Mouse (Mus musculus): ENCODE data around the gene Pxn. TPM values are rescaled to one million over a fixed set of nuclear protein-coding genes. Genes with fewer than 3 reads are reported as not detected.

Pxn gene
- total RNA-seq, 1 experiment from 2014 or later = 72.4 TPM

- no peak for ATAC-seq (replicated peaks; ENCODE audit: low read depth, poor library complexity, severe bottlenecking)
Measured at GRCm38 (mm10) chr5:115546536-115546935, 40.1 kb downstream of the Pxn start.

GRCm38 (mm10) chr5:115547014-115547413, 40.5 kb downstream of the Pxn start:
- no peak for ATAC-seq (replicated peaks; ENCODE audit: low read depth, poor library complexity, severe bottlenecking)

- ATAC-seq (replicated peaks; ENCODE audit: low read depth, poor library complexity, severe bottlenecking) = no peak
Measured at GRCm38 (mm10) chr5:115547421-115547820, 40.9 kb downstream of the Pxn start.

- no peak for ATAC-seq (replicated peaks; ENCODE audit: low read depth, poor library complexity, severe bottlenecking)
Measured at GRCm38 (mm10) chr5:115548501-115549285, 42.2 kb downstream of the Pxn start.

GRCm38 (mm10) chr5:115550482-115551005, 44.1 kb downstream of the Pxn start:
- ATAC-seq (replicated peaks; ENCODE audit: low read depth, poor library complexity, severe bottlenecking) = no peak

GRCm38 (mm10) chr5:115551386-115551785, 44.9 kb downstream of the Pxn start:
- no peak for ATAC-seq (replicated peaks; ENCODE audit: low read depth, poor library complexity, severe bottlenecking)

- ATAC-seq (replicated peaks; ENCODE audit: low read depth, poor library complexity, severe bottlenecking) = no peak
Measured at GRCm38 (mm10) chr5:115551799-115552198, 45.3 kb downstream of the Pxn start.

- no peak for ATAC-seq (replicated peaks; ENCODE audit: low read depth, poor library complexity, severe bottlenecking)
Measured at GRCm38 (mm10) chr5:115553801-115554420, 47.4 kb downstream of the Pxn start.

- ATAC-seq (replicated peaks; ENCODE audit: low read depth, poor library complexity, severe bottlenecking) = no peak
Measured at GRCm38 (mm10) chr5:115554536-115555291, 48.2 kb downstream of the Pxn start.

GRCm38 (mm10) chr5:115556217-115556616, 49.7 kb downstream of the Pxn start:
- peak; percentile 37 for ATAC-seq (replicated peaks; ENCODE audit: low read depth, poor library complexity, severe bottlenecking)

GRCm38 (mm10) chr5:115558182-115558794, 51.8 kb downstream of the Pxn start:
- ATAC-seq (replicated peaks; ENCODE audit: low read depth, poor library complexity, severe bottlenecking) = no peak

GRCm38 (mm10) chr5:115559237-115560101, 53.0 kb downstream of the Pxn start, which contains the start of gene Rplp0:
Gene Rplp0, plus strand, starts transcription at chr5:115559467.
- ATAC-seq (replicated peaks; ENCODE audit: low read depth, poor library complexity, severe bottlenecking) = peak; percentile 98

GRCm38 (mm10) chr5:115560336-115560905, 53.9 kb downstream of the Pxn start:
- no peak for ATAC-seq (replicated peaks; ENCODE audit: low read depth, poor library complexity, severe bottlenecking)

- ATAC-seq (replicated peaks; ENCODE audit: low read depth, poor library complexity, severe bottlenecking) = no peak
Measured at GRCm38 (mm10) chr5:115563771-115564585, 57.5 kb downstream of the Pxn start.

GRCm38 (mm10) chr5:115564737-115565393, 58.4 kb downstream of the Pxn start, which contains the start of gene Gcn1l1:
Gene Gcn1l1, plus strand, starts transcription at chr5:115565254.
- ATAC-seq (replicated peaks; ENCODE audit: low read depth, poor library complexity, severe bottlenecking) = no peak; the same call in 1 of the 2 replicates

GRCm38 (mm10) chr5:115565403-115565802, 58.9 kb downstream of the Pxn start:
- ATAC-seq (replicated peaks; ENCODE audit: low read depth, poor library complexity, severe bottlenecking) = no peak

GRCm38 (mm10) chr5:115568681-115569080, 62.2 kb downstream of the Pxn start:
- ATAC-seq (replicated peaks; ENCODE audit: low read depth, poor library complexity, severe bottlenecking) = no peak
